Mouse (Mus musculus) forebrain, embryonic 11.5 days (tissue): ENCODE data around the gene Rftn2. TPM values are rescaled to one million over a fixed set of nuclear protein-coding genes. Genes with fewer than 3 reads are reported as not detected.

Experiments
- ATAC-seq: fragments of 200-750 bp; cut with Nextera tagmentation; replicated peaks from 2 replicates; pipeline ENCODE4 v1.8.0; 2017; ENCODE audit warnings: moderate TSS enrichment; ENCODE audit not compliant: low FRiP score
- DNase-seq: peaks from one replicate; pipeline ENCODE4 v3.0.0-alpha.2; 2017; ENCODE audit warnings: low spot score
- H3K27ac ChIP-seq: fragments of 300-500 bp; sonication (generic); 2 replicates; pipeline ENCODE4 v1.5.1; 2014; ENCODE audit warnings: low read depth, low read length
- H3K27me3 ChIP-seq: fragments of 300-500 bp; sonication (generic); 2 replicates; pipeline ENCODE4 v1.6.1; 2014; ENCODE audit warnings: mild to moderate bottlenecking, low read length, mixed read lengths; ENCODE audit not compliant: control insufficient read depth, insufficient read depth
- H3K36me3 ChIP-seq: fragments of 300-500 bp; sonication (generic); 2 replicates; pipeline ENCODE4 v1.6.1; 2014; ENCODE audit warnings: mild to moderate bottlenecking, low read length, moderate library complexity, mixed read lengths; ENCODE audit not compliant: control insufficient read depth, insufficient read depth
- H3K4me1 ChIP-seq: fragments of 300-500 bp; sonication (generic); replicated peaks from 2 replicates; pipeline ENCODE4 v1.6.1; 2014; ENCODE audit warnings: low read length, mixed read lengths; ENCODE audit not compliant: control insufficient read depth, insufficient read depth
- H3K4me2 ChIP-seq: fragments of 300-500 bp; sonication (generic); 2 replicates; pipeline ENCODE4 v1.6.1; 2014; ENCODE audit warnings: low read depth, mild to moderate bottlenecking, low read length, moderate library complexity, mixed read lengths; ENCODE audit not compliant: severe bottlenecking
- H3K4me3 ChIP-seq: fragments of 300-500 bp; sonication (generic); 2 replicates; pipeline ENCODE4 v1.5.1; 2014; ENCODE audit warnings: low read depth, low read length
- H3K9ac ChIP-seq: fragments of 300-500 bp; sonication (generic); 2 replicates; pipeline ENCODE4 v1.6.1; 2014; ENCODE audit warnings: low read length
- H3K9me3 ChIP-seq: fragments of 300-500 bp; sonication (generic); 2 replicates; pipeline ENCODE4 v1.6.1; 2016; ENCODE audit warnings: low read length, mixed read lengths; ENCODE audit not compliant: control insufficient read depth
- WGBS: fragments of 180-500 bp; shearing (Covaris S2); extraction: QIAGEN DNeasy Blood & Tissue Kit; methylation state at CpG from one replicate; pipeline ENCODE4 v1.1.7; 2014; 5-methylcytosine and 5-hydroxymethylcytosine counted together
- polyA plus RNA-seq: library from polyadenylated mRNA; unstranded; fragments of >200 nt; fragmentation: Nextera tagmentation; extraction: Ambion mirVana; gene quantifications from 2 replicates; pipeline ENCODE4 v1.2.1, GENCODE M21; 2014

Rftn2 gene
- polyA plus RNA-seq, 1 experiment from 2014 or later = 8.2 TPM

GRCm38 (mm10) chr1:55236487-55236886, 9.9 kb upstream of the Rftn2 start:
- Histone ChIP-seq H3K4me2 (peak overlapping the region; percentile 97), H3K4me3 (peak overlapping the region; percentile 75), H3K9me3 (no peaks in the 10 kb centered on the region), H3K9ac (peak overlapping the region; percentile 75), H3K36me3 (no peaks in the 10 kb centered on the region), H3K4me1 (peaks cover 10% of the 10 kb centered on the region), H3K27me3 (no peaks in the 10 kb centered on the region), H3K27ac (no peak overlapping the region)
- DNase-seq = no peak
- no peak for ATAC-seq
- 40% methylated on average over 5 of the region's 5 CpGs for WGBS

GRCm38 (mm10) chr1:55234910-55235520, 8.4 kb upstream of the Rftn2 start:
- peaks cover 8% of the 10 kb centered on the region for H3K4me1 ChIP-seq
- H3K4me3 ChIP-seq = no peak overlapping the region
- no peak overlapping the region for H3K4me2 ChIP-seq
- DNase-seq (no peak), ATAC-seq (no peak)
- H3K36me3 ChIP-seq = no peaks in the 10 kb centered on the region
- no peak overlapping the region for H3K27ac ChIP-seq
- no peaks in the 10 kb centered on the region for H3K9me3 ChIP-seq
- H3K27me3 ChIP-seq = no peaks in the 10 kb centered on the region
- H3K9ac ChIP-seq = no peak overlapping the region
- 60% methylated on average over 16 of the region's 16 CpGs for WGBS

GRCm38 (mm10) chr1:55228256-55228884, 1.8 kb upstream of the Rftn2 start:
- Histone ChIP-seq H3K36me3 (no peaks in the 10 kb centered on the region), H3K4me3 (no peak overlapping the region), H3K27me3 (no peaks in the 10 kb centered on the region), H3K4me1 (no peaks in the 10 kb centered on the region), H3K9me3 (no peaks in the 10 kb centered on the region), H3K4me2 (no peak overlapping the region), H3K9ac (no peak overlapping the region), H3K27ac (no peak overlapping the region)
- 89% methylated on average over 8 of the region's 8 CpGs for WGBS
- ATAC-seq (no peak), DNase-seq (no peak)

GRCm38 (mm10) chr1:55227376-55227775, 794 bp upstream of the Rftn2 start:
- Histone ChIP-seq H3K4me3 (no peak overlapping the region), H3K4me1 (no peaks in the 10 kb centered on the region), H3K4me2 (no peak overlapping the region), H3K27ac (no peak overlapping the region), H3K36me3 (no peaks in the 10 kb centered on the region), H3K9me3 (no peaks in the 10 kb centered on the region), H3K27me3 (no peaks in the 10 kb centered on the region), H3K9ac (no peak overlapping the region)
- ATAC-seq = no peak
- WGBS = 35% methylated on average over 1 of the region's 1 CpGs
- no peak for DNase-seq

GRCm38 (mm10) chr1:55225398-55225797, 1.2 kb downstream of the Rftn2 start:
- peak overlapping the region; percentile 19; the same call in 1 of the 2 replicates for H3K4me2 ChIP-seq
- no peak overlapping the region for H3K27ac ChIP-seq
- H3K4me1 ChIP-seq = no peaks in the 10 kb centered on the region
- no peaks in the 10 kb centered on the region for H3K36me3 ChIP-seq
- 30% methylated on average over 3 of the region's 3 CpGs for WGBS
- H3K9me3 ChIP-seq = no peaks in the 10 kb centered on the region
- no peak overlapping the region; the same call in 1 of the 2 replicates for H3K4me3 ChIP-seq
- H3K9ac ChIP-seq = no peak overlapping the region
- ATAC-seq = 0 out of 2 replicates have a peak, but pooled peaks have one; percentile 40
- no peaks in the 10 kb centered on the region for H3K27me3 ChIP-seq
- no peak for DNase-seq

GRCm38 (mm10) chr1:55224111-55224510, 2.5 kb downstream of the Rftn2 start:
- 60% methylated on average over 11 of the region's 11 CpGs for WGBS
- DNase-seq (no peak), ATAC-seq (peak; percentile 58; the same call in 1 of the 2 replicates)
- Histone ChIP-seq H3K4me1 (no peaks in the 10 kb centered on the region), H3K36me3 (no peaks in the 10 kb centered on the region), H3K27ac (no peak overlapping the region), H3K4me3 (no peak overlapping the region), H3K4me2 (0 out of 2 replicates have a peak overlapping the region, but pooled peaks have one; percentile 8), H3K9me3 (no peaks in the 10 kb centered on the region), H3K9ac (no peak overlapping the region), H3K27me3 (no peaks in the 10 kb centered on the region)

- Histone ChIP-seq H3K4me3 (no peak overlapping the region), H3K27me3 (no peaks in the 10 kb centered on the region), H3K36me3 (no peaks in the 10 kb centered on the region), H3K4me2 (no peak overlapping the region), H3K9ac (no peak overlapping the region), H3K27ac (no peak overlapping the region), H3K9me3 (no peaks in the 10 kb centered on the region), H3K4me1 (no peaks in the 10 kb centered on the region)
- no peak for DNase-seq
- WGBS = 94% methylated on average over 7 of the region's 7 CpGs
- no peak for ATAC-seq
Measured at GRCm38 (mm10) chr1:55223026-55223425, 3.6 kb downstream of the Rftn2 start.

- H3K4me2 ChIP-seq = no peak overlapping the region
- 76% methylated on average over 4 of the region's 4 CpGs for WGBS
- no peak overlapping the region for H3K4me3 ChIP-seq
- no peaks in the 10 kb centered on the region for H3K36me3 ChIP-seq
- no peak for DNase-seq
- no peaks in the 10 kb centered on the region for H3K4me1 ChIP-seq
- H3K27me3 ChIP-seq = no peaks in the 10 kb centered on the region
- H3K27ac ChIP-seq = no peak overlapping the region
- H3K9ac ChIP-seq = no peak overlapping the region
- no peaks in the 10 kb centered on the region for H3K9me3 ChIP-seq
- ATAC-seq = no peak
Measured at GRCm38 (mm10) chr1:55221352-55221751, 5.2 kb downstream of the Rftn2 start.

- ATAC-seq (no peak), DNase-seq (no peak)
- Histone ChIP-seq H3K27ac (no peak overlapping the region), H3K9ac (no peak overlapping the region), H3K9me3 (no peaks in the 10 kb centered on the region), H3K4me3 (no peak overlapping the region), H3K36me3 (no peaks in the 10 kb centered on the region), H3K27me3 (no peaks in the 10 kb centered on the region), H3K4me1 (no peaks in the 10 kb centered on the region), H3K4me2 (no peak overlapping the region)
- WGBS = 92% methylated on average over 2 of the region's 2 CpGs
Measured at GRCm38 (mm10) chr1:55217191-55217590, 9.4 kb downstream of the Rftn2 start.
